In genomic region chr2:55182416-55182815, GRCm38 (mm10) we compare ENCODE assay signal across 25 mouse cellular contexts.
"Had no signal": no experiment of that assay in that cellular context is flagged by ENCODE, and none has a peak within 500 bp of the region (broad histone marks: within the 10 kb centered on the region; RNA-seq: fewer than 3 reads in every experiment).

No protein-coding gene starts in this region.

- H3K4me1 ChIP-seq: heart, embryonic 10.5 days; heart, embryonic 12.5 days; hindbrain, embryonic 10.5 days; hindbrain, embryonic 13.5 days; hindbrain, embryonic 15.5 days; intestine, embryonic 15.5 days; limb, embryonic 10.5 days; limb, embryonic 12.5 days; liver, embryonic 12.5 days had no signal

- H3K36me3 ChIP-seq: heart, embryonic 10.5 days; heart, embryonic 12.5 days; hindbrain, embryonic 10.5 days; hindbrain, embryonic 13.5 days; hindbrain, embryonic 15.5 days; intestine, embryonic 15.5 days; limb, embryonic 10.5 days; limb, embryonic 12.5 days; liver, embryonic 12.5 days had no signal

- H3K9me3 ChIP-seq: heart, embryonic 10.5 days; heart, embryonic 12.5 days; hindbrain, embryonic 10.5 days; hindbrain, embryonic 13.5 days; hindbrain, embryonic 15.5 days; intestine, embryonic 15.5 days; limb, embryonic 10.5 days; limb, embryonic 12.5 days; liver, embryonic 12.5 days had no signal

- H3K4me2 ChIP-seq: heart, embryonic 12.5 days; hindbrain, embryonic 13.5 days; hindbrain, embryonic 15.5 days; intestine, embryonic 15.5 days; limb, embryonic 12.5 days; liver, embryonic 12.5 days had no signal

- DNase-seq: gastrocnemius, adult 2 months; gastrocnemius, postnatal 10 days; gastrocnemius, postnatal 25 days; heart, adult 18-20 months; heart, postnatal 10 days; heart, postnatal 4 days; kidney, adult 18-20 months; kidney, adult 8-10 months; kidney, postnatal 10 days; kidney, postnatal 25 days; kidney, postnatal 4 days; liver had no signal

- H3K9ac ChIP-seq: heart, embryonic 12.5 days; hindbrain, embryonic 13.5 days; hindbrain, embryonic 15.5 days; intestine, embryonic 15.5 days; limb, embryonic 12.5 days; liver, embryonic 12.5 days had no signal

- H3K4me3 ChIP-seq: gastrocnemius, adult 2 months; heart, embryonic 10.5 days; heart, embryonic 12.5 days; hindbrain, embryonic 10.5 days; hindbrain, embryonic 13.5 days; hindbrain, embryonic 15.5 days; intestine, embryonic 15.5 days; layer of hippocampus, adult 2 months; left cerebral cortex, adult 2 months; limb, embryonic 10.5 days; limb, embryonic 12.5 days; liver, embryonic 12.5 days had no signal

- ATAC-seq: inflammation-experienced regulatory T-cells, adult 6 months; intestine, embryonic 15.5 days; intestine, postnatal 0 days; liver, embryonic 12.5 days had no signal

- H3K27me3 ChIP-seq: heart, embryonic 12.5 days; hindbrain, embryonic 13.5 days; hindbrain, embryonic 15.5 days; intestine, embryonic 15.5 days; limb, embryonic 12.5 days; liver, embryonic 12.5 days had no signal

- H3K27ac ChIP-seq: gastrocnemius, adult 2 months; heart, embryonic 10.5 days; hindbrain, embryonic 10.5 days; hindbrain, embryonic 13.5 days; hindbrain, embryonic 15.5 days; intestine, embryonic 15.5 days; layer of hippocampus, adult 2 months; left cerebral cortex, adult 2 months; limb, embryonic 10.5 days; limb, embryonic 12.5 days; liver, embryonic 12.5 days had no signal
